Mouse (Mus musculus): ENCODE results near the gene Gramd4.
"Not testable (repeated sequence)": the region's sequence is repeated elsewhere in the genome, so short reads cannot be mapped to it uniquely, and the experiment has no call there.

Gene Gramd4

DNA sequence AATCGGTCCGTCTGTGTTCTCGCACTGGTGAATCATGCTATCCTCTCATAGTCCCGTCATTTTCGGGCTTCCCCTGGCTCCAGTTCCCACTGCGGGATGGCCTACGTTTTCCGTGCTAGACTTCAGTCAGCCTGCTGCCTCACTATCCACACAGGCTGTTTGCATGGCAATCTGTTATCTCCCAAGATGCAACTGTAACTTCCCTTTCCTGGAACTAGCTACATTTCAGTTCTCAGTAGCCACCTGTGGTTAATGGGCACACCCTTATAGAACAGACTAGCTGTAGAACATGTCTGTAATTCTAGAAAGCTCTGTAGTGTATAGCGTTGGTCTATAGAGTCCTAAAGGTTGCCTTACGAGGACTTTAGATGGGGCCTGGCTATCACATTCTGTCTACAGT lies 6.3 kb upstream of the Gramd4 start:
- DNase-seq (ENCODE audit: low spot score in 2 of 2): no peak

DNA sequence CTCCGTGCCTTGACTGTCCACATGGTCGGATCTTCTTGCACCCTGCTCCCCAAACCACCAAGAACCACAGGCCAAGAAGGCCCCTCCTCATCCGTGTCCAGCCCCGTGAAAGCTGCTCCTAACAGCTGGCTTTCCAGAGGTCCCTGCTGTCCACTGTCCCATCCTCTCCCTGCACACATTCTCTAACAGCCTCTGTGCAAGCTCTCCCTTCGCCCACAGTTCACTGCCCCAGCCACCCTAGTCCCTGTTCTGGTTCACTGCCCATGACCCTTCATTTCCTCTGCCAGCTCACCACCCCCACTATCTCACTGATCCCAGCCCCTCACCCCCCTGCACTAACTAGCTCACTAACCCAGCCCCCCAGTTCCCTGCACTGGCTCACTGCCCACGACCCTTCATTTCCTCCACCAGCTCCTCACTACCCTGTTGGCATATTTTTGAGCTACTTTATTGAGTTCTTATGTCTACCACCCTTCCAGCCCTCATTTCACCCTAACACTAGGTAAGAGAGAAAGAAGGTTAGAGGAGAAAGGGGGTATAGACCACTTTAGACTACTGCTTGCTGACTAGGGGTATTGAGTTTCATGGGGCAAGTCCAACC lies 5.5 kb upstream of the Gramd4 start:
- no peak for DNase-seq (ENCODE audit: low spot score in 2 of 2)

DNA sequence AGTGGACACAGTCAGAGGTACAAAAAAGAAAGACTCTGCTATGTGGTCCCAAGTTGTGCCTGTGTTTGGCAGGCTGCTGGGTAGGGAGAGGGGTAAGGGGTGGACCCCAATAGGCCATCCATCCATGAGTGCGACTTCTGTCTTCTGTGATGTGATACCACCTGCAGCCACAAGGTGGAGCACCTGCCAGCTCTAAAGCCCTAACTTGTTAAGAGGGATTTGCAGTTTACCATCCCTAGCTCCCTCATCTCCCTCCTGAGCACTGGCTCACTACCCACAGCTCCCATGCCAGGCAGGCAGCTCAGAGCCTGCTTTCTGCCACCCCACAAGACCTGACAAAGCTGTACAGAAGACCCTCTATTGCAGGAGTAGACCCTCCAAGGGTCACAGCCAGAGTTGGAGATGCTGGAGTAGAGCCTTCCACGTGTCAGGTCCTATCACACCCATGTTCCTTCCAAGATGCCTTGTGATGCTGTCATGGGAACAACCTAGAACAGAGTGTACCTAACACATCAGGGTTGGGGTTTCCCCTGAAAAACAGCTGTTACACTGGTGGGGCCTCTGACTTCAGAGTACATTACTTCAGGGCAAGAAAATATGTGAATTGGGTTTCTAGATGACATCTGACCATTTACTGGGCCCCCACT lies 3.5 kb upstream of the Gramd4 start:
- peak; percentile 83 to 90 for DNase-seq (ENCODE audit: low spot score in 2 of 2)

DNA sequence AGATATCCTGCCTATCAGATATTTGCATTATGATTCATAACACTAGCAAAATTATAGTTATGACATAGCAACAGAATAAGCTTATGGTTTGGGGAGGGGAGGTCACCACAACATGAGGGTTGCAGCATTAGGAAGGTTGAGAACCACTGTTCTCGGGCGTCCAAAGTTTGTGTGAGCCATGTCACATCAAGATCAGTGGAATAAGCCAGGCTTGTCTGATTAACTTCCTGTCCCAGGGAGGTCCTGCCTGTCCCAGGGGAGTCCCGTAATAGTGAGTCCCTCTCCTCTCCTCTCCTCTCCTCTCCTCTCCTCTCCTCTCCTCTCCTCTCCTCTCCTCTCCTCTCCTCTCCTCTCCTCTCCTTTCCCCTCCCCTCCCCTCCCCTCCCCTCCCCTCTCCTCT lies 2.6 kb upstream of the Gramd4 start:
- DNase-seq (ENCODE audit: low spot score in 2 of 2): not testable (repeated sequence)

DNA sequence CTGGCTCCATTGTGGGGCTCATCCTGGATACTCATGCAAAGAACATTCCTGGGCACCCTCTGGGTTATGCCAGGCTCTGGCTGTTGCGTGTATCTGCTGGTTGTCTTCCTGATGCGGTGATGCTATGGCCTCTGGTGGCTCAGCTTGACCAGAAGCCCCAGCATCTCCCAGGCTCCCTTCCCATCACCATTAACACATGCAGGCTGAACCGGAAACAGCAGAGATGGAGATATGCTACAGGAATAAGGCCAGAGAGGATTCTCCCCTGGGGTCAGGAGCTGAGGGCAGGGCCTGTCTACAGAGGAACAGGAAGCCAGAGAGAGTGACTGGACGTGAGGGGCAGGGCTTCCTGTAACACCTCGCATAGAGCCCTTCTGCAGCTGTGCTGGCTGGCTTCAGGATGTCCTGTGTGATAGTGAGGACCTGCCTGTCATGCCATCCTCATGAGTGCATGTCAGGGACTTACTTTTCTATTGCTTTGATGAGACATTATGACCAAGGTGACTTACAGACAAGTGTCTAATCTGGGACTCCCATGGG lies 1.2 kb upstream of the Gramd4 start:
- no peak for DNase-seq (ENCODE audit: low spot score in 2 of 2)

DNA sequence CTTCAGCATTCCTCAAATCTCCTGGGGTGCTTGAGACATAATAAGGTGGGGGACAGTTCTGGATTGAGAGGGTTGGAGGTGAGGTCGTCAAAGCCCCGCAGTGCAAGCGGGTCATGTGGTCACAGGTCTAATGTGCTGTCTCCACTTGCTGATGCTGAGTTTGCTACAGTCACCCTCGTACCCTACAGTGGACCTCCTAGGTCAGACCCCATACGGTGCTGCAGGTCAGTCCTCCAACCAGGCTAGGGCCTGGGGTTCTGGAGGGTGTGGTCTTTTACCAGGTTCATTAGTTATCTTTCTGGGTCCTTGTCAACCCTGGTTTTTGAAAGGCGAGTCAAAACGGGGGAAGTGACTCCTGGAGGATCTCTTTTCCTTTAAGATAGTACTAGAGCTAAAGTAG lies 413 bp downstream of the Gramd4 start:
- no peak for DNase-seq (ENCODE audit: low spot score in 2 of 2)

DNA sequence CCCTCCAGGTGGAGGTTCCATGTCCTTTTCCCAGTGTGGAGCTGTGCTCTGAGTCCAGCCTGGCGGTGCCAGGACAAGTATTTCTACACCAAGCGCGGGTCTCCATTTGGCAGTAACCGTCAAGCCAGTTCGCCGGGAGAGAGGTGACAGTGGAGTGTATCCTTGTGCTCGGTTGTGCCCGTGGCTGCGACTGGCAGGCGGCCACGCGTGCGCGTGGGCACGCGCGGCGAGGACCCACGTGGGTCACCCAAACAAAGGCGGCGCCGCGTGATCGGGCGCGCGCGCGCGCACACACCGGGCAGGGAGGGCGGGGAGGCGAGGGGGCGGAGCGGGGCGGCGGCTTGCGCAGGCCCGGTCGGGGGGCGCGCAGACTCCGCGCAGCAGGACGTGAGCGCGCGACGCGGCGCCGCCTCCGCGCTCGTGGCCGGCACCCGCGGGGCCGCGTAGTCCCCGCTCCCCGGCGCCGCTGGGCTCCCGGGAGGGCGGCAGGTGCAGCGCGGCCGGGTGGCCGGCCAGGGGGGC lies 960 bp downstream of the Gramd4 start:
- peak; percentile 94 to 96 for DNase-seq (ENCODE audit: low spot score in 2 of 2)

DNA sequence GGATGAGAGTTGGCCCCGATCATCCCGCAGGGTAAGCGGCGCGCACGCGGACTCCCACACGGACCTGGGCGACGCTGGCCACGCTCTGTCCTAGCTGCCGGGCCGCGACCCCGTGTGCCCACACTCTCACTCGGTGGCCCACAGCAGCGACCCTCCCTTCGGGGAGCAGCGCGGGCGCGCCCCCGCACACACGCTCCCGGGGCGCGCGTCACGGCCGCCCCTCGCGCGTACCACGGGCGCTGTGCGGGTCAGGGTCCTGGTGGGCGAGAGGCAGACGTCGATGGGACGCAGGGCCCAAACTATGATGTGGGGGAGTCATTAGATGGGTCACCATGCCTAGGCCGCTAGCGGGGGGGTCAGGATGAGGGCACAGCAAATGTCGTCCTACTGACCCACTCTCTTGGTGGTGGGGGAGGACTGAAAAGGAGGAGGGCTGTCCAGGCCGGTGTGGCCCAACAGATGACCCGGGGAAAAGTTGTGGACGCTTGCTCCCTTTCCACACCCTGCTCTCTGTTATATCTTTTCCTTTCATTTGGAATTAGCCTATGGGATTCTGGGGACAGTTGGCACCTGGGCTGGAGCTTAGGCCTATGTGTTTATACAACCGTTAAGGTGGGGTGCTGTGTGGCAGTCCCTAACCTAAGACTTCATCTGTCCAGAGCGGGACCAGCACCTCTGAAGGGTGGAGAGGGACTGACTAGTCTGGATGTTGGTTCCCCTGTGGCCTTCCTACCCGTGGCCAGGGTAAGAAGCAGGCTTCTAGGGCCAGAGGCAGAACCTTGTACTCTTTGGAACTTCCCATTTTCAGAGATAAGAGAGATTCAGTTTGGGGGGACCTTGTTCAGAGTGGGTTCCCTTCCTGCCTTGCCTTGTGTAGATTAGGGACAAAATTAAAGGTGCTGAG lies 1.7 kb downstream of the Gramd4 start:
- peak in 1 of 2 experiments; percentile 46 for DNase-seq (ENCODE audit: low spot score in 2 of 2)

DNA sequence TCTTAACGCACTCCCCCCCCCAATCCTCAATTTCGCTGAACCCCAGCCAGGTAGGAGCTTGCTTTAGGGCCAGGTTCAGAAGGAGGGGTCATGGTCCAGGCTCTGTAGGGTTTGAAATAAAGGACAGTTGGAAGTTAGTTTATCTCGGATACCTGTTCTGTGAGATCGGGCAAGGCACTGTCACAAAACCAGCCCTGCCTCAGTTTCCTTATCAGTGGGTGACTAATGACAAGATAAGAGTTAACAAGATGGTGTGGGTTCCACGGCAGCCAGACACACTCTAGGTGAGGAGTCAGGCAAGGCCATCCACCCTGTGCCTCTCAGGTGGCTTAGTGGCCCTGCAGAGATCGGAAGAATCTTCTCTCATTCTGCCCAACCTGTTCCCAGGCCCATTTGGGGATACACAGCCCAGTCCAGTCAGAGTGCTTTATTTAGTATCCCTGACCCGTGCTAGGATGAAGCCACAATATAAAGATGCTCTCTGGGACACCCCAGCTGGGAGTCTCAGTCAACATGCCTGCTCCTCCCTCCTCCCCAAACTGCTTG lies 2.4 kb downstream of the Gramd4 start:
- DNase-seq (ENCODE audit: low spot score in 2 of 2): no peak

DNA sequence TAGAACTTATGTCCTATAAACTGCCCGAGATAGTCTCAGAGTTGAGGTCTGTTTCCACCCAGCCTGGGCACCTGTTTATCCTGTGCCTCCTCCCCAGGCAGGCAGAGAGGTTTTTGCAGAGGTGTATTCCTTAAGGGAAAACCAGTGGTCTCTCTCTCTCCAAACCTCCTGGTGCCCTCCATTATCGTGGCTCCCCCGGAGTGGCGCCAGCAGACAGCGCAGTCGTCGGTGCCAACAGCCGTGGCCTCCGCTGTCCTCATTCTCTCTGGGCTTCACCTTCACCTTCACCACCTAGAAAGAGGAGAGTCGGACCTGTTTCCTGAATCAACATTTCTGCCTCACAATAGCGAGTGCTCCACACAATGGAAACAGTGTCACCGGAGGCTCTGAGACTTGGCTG lies 3.1 kb downstream of the Gramd4 start:
- no peak for DNase-seq (ENCODE audit: low spot score in 2 of 2)

DNA sequence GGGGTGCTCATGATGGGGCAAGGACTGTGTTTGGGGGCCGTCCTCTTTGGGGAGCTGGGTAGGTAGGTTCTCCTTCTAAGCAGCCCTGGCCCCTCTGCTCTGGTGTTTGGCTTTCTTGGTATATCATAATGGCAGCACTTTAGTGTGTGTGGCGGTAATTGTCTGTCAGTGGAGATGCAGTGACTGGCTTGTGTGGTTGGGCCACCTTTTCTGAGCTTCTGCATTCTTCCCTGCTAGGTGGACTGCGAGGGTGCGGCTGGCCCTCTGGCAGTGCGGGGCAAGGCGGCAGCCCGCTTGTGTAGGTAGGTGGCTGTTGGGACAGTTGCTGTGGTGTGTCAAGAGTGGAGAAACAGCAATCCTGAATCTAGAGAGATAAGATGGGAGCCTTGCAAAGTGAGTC lies 3.7 kb downstream of the Gramd4 start:
- no peak for DNase-seq (ENCODE audit: low spot score in 2 of 2)

DNA sequence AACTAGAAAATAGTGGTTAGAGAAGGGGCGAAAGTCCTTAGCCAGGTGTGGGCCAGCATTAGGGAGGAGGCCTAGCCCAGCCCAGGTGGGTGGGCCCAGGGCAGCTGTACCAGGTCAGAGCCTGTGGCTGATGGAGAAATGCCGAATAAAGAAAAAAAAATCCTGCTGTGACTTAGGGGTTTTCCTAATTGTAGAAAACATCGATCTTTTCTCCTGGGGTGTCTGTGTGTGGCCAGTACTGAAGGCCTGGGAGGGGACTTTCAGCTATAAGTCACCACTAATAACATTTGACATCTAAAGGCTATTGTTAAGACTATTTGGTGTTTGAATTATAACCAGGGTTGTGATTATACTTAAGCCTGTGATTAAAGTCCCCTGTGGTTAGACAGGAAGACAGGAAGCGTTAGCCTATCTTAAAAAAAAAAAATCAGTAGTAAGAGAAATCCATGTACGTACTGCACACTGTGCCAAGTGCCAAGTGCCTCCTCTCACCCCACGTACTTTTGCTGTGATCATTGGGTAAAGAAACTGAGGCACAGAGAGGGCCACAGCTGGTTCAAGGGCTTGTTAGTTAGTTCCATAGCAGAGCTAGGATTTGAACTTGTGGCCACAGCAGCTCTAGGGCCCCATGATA lies 4.5 kb downstream of the Gramd4 start:
- no peak for DNase-seq (ENCODE audit: low spot score in 2 of 2)

DNA sequence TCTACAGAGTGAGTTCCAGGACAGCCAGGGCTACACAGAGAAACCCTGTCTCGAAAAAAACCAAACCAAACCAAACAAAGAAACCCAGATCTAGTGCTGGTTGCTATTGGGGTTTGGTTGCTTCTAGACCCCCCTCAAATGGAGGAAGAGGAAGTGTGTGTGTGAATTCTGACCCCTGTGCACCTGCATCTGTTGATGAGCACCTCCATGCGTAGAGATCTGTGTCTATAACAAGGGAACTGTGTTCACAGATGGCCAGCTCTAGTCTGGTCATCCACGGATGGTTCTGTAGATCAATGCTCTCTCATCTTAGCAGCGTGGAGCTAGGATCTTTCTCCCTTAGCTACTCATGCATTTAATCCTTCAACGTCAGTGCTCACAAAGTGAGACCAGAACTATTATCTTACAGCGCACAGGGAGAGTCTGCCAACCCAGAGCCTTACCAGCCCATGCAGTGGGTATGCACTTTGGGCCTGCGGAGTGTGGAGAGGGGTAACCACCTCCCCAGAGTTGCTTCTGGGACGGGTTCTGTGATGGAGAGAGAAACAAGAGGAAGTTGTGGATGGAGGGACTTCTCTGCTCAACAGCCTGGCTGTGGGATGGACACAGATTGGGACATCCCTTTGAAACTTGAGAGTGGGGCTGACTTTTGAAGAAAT lies 6.8 kb downstream of the Gramd4 start:
- DNase-seq (ENCODE audit: low spot score in 2 of 2): no peak

DNA sequence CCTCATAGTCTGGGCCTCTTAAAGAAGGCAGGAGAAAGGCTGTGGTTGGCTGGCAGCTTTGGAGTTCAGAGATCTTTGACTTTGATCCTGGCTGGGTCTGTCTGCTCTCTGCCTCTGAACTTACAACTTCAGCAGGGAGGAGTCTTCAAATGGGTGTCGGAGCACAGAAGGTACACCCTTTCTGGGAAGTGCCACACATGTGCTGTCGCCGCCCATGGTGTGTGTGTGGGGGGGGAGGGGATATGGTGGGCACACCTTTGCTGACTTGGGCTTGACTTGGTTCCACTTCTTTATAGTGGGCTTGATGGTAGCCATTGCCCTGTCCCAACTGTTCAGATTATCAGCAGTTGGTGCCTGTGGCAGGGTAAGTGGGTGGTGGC lies 7.3 kb downstream of the Gramd4 start:
- no peak for DNase-seq (ENCODE audit: low spot score in 2 of 2)

DNA sequence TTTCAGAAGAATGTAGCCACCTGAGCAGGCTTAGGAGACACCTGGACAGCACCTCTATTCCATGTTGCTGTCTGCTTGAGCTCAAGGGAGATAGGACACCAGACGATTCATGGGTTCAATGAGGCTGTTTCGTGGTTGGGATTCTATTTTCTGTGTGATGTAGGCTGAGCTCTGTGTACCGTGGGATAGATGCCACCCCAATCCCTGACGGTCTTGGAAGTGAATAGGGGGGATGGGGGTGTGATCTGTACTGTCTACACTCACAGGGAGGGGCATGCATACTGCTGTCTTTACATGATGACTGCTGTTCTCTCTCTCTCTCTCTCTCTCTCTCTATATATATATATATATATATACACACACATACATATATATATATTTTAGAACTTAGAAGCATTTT lies 7.9 kb downstream of the Gramd4 start:
- no peak for DNase-seq (ENCODE audit: low spot score in 2 of 2)

DNA sequence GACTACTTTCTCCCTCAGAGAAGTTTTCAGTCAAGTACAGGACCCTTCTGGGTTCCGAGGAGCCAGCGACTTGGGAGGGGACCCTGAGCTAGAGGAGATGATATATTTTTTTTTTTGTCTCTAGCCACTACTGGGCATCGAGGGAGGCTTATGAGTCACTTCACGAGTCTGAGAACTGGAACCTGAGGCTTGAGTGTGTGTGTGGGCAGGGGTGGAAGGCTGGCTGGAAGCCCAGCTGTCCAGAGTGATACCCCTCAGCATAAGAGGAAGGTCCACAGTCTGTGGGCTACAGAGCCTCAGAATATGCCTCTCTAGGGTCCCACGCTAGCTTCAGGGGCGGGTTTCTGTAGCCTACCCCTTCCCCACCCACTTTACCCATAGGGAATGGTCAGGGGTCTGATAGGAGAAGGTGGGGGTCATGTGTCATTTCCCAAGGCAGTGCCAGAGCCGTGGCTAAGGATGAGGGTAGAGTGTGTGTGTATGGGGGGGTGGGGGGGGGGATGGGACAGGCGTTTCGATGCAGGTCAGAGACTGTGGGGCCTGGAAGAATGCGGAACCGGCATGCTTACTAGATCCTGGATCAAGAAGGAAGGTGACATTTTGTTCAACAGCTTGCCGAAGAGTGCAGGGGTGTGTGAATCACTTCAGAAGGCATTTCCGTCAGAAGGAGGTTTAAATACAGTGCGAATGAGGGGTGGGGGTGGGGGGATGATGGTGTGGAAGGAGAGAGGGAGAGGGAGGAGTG lies 9.5 kb downstream of the Gramd4 start:
- DNase-seq (ENCODE audit: low spot score in 2 of 2): no peak

DNA sequence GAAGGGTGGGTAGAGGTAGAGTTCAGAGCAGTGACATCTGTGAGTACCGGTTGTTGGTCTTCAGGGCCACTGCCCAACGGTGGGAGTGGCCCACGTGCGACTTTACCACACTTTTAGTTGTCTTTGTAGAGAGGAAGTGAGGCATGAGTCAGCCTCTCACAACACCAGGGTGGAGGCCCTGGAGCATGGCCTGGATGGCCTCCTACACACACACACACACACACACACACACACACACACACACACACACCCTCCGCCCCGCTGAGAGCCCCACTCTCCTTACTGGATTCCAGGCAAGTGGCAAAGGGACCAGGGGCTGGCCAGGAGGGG lies 10.1 kb downstream of the Gramd4 start:
- DNase-seq (ENCODE audit: low spot score in 2 of 2): no peak

DNA sequence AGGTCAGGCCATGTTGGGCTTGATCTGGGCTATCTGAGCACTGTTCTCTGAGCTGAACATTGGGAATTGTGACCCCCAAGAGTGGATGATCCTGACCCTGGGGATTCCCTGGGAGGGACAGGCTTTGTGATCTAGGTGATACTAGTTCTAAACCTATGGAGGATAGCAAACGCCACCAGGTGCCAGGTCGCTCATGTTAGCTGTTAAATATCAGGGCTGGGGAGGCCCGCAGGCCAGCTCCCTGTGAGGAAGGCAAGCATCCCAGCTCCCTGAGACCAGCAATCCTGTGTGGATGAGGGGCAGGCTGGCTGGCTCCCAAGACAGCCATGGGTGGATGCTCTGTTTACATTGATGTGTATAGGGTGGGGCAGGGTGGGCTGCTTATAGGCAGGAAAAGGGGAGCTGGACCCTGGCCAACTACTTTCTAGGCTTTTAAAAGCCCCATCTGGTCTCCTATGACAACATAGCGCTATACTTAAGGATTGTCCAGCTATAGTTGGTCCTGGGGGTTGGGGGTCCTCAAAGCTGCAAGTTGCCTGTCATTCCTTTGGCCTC lies 10.5 kb downstream of the Gramd4 start:
- DNase-seq (ENCODE audit: low spot score in 2 of 2): no peak

DNA sequence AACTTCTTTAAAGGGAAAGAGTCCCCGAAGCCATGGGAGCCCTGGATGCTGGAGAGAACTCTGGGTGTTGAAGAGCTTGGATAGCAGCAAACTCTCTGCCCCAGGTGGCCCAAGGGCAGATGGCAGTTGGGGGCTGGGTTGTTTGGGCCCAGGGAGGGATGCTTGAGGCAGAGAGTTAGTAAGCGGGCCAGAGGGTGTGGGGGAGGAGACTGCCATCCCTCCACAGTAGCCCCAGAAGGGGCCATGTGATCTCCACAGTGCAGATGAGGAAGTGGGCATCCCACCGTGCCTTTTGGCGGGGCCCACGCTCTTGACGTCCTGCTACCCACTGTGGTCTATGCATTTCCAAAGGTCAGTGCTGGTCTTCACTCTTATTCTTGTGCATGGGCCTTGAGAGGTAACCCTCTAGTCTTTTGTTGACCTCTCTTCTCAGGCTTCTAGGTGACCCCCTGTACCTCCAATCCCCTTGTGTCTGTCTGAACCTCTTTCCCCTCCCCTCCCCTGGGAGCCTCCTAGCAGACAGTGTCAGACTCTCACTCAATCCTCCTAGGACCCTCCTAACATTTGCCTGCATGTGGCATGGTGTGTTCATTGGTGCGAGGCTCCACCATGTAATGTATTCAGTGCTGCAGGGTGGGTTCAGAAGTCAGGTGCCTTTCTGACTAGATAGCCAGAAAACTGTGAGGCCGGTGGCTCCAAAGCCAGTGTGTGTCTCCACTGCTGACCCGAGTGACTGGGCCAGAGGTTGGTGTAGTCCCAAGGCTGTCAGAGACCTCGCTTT lies 11.7 kb downstream of the Gramd4 start:
- DNase-seq (ENCODE audit: low spot score in 2 of 2): no peak

Measured in right cerebral cortex, postnatal 10 days (tissue).